Mouse (Mus musculus) gonadal fat pad, adult 2 months (tissue): Measurements from ENCODE around the gene Neil3. TPM values are rescaled to one million over a fixed set of nuclear protein-coding genes. Genes with fewer than 3 reads are reported as not detected.

ENCODE experiments used
- DNase-seq: peaks from one replicate; pipeline ENCODE4 v3.0.0-alpha.2; 2012; ENCODE audit warnings: low read depth
- polyA plus RNA-seq: library from polyadenylated mRNA; depleted of rRNA; stranded (reverse); fragments of >200 nt; gene quantifications from 2 replicates; pipeline ENCODE4 v1.2.3, GENCODE M21; 2012; rRNA removed

Gene Neil3
- polyA plus RNA-seq, result 0.24 and 0.43 TPM in 2 replicates

DNA sequence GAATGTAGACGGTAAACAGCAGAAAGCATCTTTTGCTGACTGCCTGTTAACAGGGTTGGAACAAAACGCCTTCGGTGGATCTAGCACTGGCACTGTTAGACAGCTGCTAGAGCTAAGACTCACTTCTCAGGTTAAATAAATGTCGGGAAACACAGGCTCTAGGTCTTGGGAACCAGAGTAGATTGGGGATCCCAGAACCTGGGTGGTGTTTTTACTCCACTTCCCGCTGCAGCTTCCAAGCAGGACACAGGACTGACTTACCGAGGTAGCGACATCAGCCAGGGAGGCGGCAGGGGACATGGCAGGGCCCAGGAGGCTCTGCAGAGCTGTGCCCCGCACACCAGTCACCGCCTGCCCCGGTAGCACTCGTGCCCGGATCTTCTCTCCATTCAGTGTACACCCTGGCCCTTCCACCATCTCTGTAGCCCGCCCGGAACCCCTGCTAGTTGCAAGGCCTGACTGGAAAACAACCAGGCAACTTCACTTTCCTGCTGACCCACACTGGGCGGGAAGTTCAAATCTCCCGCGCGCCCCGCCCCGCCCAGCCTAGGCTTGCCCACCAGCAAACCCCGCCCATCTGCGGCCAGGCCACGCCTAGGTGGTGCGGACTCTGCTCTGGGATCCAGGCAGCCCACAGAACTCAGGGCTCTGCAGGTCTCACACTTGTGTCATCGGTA, at the start of gene Neil3:
Gene Neil3 (minus strand): TSS at position 571 of the 677 bp plus-strand sequence.
- DNase-seq, result no peak

DNA sequence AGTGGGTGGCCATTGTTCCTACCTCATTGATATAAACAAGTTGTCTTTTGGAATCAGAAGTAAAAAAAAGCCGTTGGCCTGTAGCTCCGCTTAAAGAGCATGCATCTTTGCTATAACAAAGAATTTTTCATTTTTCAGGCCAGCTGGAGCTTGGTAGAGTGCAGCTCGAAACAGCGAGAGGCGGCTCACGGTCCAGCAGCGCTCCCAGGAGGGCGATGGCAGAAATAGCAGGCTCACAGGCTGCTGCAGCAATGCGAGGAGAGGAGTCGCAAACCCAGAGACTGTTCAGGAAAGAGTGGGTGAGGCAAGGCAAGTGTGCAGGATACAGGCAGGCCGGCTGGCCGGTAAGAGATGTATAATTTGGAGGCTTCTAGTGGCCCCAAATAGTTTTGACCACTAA, 42.0 kb upstream of the Neil3 start:
- no peak for DNase-seq

DNA sequence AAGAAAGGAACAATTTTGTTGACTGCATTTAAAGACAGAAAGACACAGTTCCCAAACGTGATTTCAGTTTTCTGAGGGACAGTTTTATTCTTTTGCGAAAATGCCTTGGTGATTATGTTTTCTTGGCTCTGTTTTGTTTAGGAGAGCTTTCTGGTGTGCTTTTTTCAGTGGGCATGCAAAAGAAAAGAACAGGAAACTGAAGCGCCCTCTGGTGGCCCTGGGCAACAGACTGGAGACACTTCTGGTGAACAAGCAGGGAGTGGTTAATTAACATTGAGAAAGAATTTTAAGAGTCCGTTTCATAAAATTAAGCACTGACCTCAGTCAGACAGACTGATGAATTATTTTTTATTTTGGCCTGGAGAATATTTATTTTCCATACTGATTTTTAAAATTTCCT, 25.1 kb upstream of the Neil3 start:
- no peak for DNase-seq

DNA sequence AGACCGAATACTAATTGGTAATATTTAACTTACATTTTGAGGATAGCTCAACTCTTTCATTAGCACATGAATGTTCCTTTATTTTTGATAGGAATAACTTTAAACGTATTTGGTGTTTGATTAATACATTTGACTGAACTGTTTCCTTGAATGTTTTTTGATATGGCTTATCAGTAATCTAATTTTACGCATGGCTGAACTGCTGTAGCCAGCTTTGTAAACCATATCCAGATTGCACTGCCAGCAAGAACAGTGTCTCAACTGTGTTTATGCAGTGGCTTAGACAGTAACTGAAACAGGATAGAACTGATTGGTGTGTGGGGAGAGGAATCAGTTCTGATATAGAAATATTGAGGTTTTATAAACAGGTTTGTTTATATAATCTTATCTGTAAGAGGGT, 22.6 kb upstream of the Neil3 start:
- DNase-seq, result no peak

DNA sequence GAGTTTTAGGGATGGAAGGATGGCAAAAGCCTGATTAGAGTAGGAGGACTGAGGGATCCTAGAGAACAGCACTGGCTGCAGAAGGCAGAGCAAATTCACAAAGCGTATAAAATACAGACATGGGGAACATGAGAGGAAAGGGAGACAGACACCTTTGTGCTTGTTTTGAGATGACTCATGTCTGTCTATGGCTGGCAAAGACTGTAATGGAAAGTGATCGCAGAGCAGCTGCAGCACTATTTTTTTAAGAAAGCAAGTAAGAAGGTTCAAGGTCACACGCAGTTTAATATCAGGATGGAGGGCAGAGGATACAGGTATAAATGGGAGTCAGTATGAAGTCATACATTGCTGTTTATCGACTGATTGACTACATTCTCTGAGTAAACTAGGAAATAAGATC, 8.2 kb downstream of the Neil3 start:
- DNase-seq, result no peak

DNA sequence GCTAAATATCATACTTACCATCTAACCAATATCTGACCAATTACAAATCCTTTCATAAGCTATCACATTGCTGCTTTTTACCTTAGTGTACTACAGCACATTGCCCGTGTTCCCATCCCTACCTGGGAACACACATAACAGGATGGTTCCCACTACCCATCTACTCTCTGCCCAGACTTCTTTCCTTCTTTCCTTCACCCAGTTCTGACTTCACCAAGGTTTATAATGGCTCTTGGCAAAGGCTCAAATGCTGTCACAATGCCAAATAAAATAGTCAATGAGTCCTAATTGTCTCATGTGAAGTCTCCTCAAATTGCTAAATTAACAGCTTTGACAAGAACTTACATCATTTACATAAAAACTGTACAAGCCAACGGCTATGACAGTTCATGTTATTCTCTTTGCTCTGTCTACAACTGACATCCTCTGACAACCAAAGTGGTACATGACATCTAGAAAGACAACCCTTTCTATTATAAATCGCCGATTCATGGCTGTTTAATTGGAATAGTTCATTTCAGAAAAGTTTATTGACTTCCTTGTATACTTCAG, 9.9 kb downstream of the Neil3 start:
- no peak for DNase-seq

DNA sequence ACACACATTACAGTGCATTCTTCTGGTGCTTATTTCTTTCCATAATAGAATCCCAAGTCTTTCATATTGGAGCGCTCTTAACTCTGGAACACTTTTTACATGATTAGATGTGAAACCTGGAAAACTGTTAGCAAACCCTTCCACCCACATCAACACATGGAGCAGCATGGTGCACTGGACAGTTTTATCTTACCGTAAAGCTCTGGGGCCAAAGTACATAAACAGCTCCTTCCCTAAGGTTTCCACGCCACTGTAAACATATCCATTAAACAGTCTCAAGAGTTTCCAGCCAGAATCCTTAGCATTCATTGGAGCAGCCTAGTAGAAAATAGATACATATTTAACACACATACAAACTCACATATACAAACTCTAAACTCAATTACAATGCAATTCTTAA, 15.4 kb downstream of the Neil3 start:
- DNase-seq, result no peak

DNA sequence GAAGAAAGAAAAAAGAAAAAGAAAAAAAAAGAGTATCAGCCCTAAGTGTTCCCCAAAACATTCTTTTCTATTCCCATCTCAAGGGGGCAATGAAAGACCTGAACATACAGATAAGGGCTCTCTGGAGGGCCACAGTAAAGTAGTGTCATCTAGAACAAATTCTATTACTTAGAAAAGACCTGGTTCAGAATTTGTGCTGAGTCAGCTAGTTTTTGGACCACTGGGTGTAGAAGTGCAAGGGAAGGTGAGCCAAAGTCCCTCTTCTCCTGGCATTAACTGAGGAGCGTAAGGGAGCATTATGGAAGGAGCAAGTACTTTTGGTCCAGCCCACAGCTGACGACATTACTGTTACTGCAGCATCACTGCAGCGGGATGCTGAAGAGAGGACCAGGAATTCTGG, 19.7 kb downstream of the Neil3 start:
- DNase-seq, result no peak

DNA sequence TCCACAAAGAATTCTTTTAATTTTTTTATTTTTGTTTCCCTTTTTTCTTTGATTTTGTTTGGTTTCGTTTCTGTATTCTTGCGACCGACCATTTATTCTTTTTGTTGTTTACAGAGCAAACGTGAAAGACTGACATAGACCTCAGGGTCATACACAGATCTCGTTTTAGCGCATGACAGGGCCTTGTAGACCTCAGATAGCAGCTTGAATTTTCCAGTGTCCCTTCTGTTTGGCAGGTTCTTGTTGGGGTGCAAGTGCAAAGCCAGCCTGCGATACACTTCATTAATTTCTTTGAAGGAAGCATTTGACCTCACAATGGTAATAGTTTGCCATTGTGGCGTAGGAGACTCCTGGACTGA, 24.6 kb downstream of the Neil3 start:
- DNase-seq, result no peak

DNA sequence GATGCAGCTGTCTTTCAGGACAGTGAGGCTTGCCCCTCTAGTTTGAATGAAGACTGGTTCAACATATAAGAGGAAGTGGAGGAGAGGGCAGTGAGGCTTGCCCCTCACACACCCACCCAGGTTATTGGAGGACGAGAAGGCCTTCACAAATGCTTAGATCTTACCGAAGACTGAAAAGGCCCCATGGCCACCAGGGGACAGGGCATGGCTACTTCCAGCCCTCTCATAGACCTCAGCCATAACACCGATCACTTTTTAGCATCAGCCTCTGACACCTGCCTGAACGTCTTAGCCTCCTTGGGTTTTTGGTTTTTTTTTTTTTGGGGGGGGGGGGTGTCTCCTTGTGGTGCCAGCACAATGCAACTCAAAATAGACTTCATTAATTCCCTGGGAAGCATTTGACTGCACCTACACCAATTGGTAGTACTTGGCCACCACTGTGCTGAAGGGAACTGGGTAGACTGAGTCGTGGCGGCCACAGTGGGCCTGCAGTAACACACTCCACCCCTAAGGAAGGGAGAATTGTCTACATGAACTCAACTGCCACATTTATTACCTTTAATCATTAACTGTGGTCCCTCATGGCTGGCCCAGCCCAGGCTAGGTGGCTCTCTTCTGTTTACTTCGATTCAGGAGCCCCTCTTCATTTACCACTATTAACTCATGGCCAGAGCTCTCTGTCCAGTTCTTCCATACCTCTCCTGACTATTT, 25.1 kb downstream of the Neil3 start:
- DNase-seq, result no peak

DNA sequence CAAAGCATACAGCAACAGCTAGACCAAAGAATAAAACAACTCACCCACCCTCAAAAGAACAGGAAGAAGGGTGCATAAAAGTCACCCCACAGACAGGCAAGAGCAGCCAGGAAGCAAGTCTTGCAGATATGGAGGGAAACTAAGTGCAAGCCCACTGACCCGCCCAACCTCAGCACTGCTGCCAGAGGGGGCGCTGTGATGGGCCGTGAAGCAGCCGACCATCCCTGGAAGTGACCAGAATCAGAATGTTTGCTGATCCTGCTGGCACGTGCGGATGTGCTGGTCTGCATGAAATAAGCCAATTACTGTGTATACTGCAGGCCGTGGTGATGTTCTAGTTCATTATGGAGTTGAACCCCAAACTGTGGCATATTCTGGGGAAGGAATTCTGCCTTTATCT, 26.6 kb downstream of the Neil3 start:
- no peak for DNase-seq

DNA sequence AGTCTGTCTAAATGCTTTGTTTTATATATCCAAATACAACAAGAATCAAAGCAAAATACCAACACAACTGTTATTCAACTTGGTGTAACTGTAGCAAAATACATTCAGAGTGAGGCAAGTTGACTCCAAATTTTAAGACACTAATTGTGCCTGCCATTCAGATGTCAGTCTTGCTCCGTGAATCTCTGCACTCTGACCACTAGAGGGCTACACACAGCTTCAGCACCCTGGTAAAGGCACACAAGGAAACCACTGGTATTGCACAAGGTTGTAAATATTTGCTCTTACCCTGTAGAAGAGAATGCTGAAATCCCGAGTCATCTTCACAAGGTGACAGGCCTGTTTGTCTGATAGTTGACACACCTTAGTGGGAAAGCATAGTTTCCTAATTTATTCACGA, 31.8 kb downstream of the Neil3 start:
- peak; percentile 4 for DNase-seq

DNA sequence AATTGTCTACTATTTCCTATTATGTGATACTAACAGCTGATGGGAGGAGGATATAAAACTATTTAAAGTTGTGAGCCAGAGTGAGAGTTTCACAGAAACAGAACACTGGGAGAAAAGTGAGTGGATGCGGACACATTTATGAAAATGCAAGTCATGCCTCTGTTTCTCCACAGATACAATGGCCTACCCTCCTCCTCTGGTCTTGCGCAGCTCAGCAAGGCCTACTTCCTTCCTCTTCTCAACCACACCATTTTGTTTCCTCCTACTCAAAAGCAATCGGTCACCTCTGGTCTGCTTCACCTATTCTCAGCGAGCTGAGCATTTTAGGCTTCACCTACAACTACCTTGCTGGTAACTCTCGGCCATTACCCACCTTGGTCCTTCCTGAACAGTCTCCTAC, 34.0 kb downstream of the Neil3 start:
- no peak for DNase-seq

DNA sequence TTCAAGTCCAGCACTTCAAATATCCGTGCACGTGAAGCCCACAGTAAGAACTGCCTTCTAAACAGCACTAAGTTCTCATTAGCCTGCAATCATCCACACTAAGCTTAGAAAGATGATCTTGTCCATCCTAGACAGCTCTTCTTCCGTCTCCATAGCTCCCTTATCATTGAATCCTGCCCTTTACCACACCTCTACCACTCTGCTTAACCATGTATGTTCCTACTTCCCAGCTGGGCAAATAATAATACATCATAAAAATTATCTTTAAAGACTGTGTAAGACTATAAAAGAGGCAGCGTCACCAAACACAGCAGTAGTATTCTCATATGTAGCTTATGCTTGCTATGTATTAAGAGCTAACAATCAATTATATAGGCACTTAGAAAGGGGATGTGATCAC, 35.2 kb downstream of the Neil3 start:
- no peak for DNase-seq

DNA sequence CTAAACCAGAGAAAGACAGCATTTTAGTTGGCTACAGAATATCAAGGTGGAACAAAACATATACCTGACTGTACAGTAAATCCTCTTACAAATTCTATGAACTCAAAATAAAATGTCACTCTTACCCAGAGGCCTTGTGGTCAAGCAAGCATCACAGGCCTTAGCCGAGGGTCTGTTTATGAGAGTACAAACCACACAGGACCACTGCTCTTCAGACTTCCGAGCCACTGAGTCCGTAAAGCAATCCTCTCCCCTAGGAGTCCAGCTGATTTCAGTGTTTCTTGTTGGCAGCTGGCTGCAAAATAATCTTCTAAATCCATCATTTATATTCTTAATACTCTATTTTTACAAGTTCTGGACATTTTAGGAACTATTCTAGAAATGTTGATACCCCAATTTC, 38.0 kb downstream of the Neil3 start:
- no peak for DNase-seq

DNA sequence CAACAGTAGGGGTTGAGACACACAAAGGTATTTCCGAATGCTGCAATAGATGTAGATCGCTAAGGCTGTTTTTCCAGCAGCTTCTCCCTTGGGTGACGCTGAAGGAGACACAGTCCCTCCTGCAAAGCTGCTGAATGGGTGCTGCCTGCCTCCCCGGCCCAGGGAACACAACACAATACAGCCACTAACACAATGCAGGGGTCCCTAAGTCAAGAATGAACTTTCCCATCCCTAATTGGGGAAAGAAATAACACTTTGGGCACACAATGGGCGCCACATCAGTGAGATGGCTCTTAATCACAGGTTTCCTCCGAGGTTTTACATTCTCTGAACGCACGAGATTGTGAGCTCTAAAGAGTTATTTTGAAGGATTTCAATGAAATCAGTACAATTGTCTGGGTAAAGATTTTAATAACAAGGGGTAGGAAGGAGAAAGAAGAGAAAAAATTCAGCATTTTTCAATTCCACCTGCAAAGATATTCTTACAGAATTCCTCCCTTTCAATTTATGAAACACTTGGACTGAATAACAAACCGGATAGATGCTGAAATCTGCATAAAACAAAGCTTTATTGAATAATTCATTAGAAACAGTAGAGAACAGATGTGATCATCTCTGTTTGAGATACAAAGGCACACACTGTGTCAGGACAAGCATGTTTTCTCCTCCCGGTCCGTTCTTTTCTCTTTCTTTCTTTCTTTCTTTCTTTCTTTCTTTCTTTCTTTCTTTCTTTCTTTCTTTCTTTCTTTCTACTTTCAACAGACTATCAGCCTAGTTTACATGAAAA, 38.6 kb downstream of the Neil3 start:
- DNase-seq, result no peak

DNA sequence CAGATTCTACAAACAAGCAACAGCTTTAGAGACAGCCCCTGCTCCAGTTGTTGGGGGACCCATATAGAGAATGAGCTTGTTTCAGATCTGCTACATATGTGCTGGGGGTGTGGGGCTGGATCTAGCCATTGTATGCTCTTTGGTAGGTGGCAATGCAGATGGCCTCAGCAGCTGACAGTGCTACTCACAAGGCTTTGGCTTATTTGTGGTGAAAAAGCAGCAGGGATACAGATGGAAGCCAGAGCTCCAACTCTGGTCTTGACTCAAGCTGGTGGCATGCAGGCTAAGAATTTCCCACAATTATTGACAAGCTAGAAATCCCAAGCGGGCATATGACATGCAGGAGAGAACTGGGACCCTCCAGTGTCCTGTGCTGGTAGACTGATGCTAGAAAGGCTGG, 40.8 kb downstream of the Neil3 start:
- no peak for DNase-seq

DNA sequence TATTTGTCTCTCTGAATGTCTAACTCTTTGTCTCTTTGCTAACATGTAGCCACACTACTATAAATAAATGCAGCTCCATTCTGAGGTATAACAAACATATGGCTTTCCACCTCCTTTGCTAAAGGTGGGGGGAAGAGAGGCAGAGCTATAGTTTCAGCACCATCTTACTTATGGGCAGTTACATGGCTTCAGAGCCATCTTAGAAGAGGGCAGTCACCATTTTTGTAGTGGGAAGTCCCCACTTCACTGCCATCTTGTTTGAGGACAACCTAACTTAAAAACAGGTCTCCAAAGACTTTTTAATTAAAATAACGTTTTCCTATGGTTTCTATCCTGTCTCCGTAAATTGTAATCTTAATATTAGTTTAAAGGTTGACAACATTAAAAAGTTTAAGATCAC, 47.1 kb downstream of the Neil3 start:
- DNase-seq, result no peak

DNA sequence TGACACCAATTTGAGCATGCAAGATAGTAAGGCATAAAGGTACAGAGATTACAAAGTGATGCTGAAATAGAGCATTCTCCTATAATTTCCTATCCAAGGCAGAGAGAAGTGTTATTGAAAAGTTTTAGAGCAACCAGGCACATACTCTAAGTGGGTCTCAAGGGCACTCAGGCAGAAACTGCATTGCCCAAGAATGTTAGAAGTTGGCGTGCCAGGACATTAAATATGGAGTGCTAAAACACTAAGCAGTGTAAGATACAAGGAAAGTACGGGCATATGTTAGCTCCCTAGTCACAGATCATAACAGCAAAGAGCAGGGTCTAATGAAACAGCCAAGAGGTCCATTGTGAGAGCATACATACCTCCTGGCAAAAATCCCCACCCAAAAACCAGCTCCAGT, 65.3 kb downstream of the Neil3 start:
- no peak for DNase-seq

DNA sequence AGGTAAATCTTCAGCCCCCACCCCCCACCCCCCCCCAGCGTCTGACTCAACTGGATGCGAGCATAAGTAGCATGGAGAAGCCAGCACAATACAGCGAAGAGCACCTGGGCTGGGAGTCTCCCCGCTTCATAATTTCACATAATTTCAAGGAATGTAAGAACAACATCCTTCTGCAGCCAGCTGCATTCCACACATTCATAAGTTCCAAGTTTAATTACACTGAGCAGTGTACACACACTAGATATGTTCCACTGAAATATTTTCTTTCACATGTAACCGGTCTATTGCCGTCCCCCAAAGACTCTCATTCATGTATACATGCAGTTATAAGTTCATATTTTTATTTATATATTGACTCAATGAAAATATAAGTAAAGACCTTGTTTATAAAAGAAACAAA, 72.6 kb downstream of the Neil3 start:
- no peak for DNase-seq

DNA sequence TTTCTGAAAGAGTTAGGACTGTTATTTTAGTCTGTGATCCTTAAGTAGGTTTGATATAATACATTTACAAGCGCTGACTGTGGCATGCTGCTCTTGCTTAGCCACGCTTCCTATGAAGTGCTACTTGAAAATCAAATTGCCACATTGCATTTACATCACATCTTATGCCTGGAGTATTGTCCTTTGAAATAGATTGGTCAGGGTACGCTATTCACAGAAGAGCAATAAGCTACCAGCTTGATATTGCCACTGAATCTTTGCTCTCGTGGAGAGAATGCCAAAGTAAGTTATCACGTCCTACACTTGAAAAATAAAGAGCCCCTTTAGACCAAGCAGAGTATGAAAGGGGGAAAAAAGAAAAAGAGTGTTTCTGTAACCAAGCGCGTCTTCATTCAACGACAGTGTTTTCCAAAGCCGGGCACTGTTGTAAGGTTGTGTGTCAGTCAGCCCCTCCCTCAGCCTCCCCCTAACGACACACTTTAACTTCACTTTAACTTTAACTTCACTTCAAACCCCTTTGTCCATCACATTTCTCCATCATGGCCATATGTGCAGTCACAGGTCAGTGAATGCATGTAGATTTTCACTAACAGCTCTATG, 76.3 kb downstream of the Neil3 start:
- no peak for DNase-seq

DNA sequence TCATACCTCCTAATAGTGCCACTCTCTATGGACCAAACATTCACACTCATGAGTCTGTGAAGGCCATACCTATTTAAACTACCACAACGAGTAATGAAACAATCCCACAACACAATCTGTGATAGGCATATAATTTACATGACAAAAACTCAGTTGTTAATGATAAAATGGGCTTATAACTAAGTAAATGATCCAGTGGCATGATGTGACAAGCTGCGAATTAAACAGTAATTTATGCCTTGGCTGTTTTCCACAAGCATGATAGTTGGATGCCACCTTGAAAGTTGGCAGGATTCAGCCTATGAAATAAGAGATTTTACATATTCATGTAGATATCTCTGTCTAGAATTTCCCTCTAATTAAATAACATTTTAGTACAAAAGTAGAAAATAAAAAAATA, 99.3 kb downstream of the Neil3 start:
- DNase-seq, result no peak
